Mouse (Mus musculus) adipocyte (in vitro differentiated cells): ENCODE results near the gene Fam178b.
"Not testable (repeated sequence)": the region's sequence is repeated elsewhere in the genome, so short reads cannot be mapped to it uniquely, and the experiment has no call there.

Experiments used
- DNase-seq: peaks from one replicate; pipeline ENCODE4 v3.0.0-alpha.2; 2016; ENCODE audit warnings: low spot score

Fam178b gene

GRCm38 (mm10) chr1:36672648-36673350, 10.2 kb downstream of the Fam178b start:
- no peak for DNase-seq

GRCm38 (mm10) chr1:36671260-36671659, 11.7 kb downstream of the Fam178b start:
- no peak for DNase-seq

- DNase-seq, result no peak
Measured at GRCm38 (mm10) chr1:36670256-36670655, 12.7 kb downstream of the Fam178b start.

GRCm38 (mm10) chr1:36668007-36668406, 15.0 kb downstream of the Fam178b start:
- DNase-seq, result not testable (repeated sequence)

- DNase-seq, result no peak
Measured at GRCm38 (mm10) chr1:36665934-36666333, 17.0 kb downstream of the Fam178b start.

GRCm38 (mm10) chr1:36665165-36665723, 17.7 kb downstream of the Fam178b start:
- no peak for DNase-seq

GRCm38 (mm10) chr1:36664457-36664856, 18.5 kb downstream of the Fam178b start:
- DNase-seq, result peak; percentile 50

GRCm38 (mm10) chr1:36658621-36659399, 24.2 kb downstream of the Fam178b start:
- peak; percentile 18 for DNase-seq

- DNase-seq, result no peak
Measured at GRCm38 (mm10) chr1:36657658-36658415, 25.1 kb downstream of the Fam178b start.

GRCm38 (mm10) chr1:36656233-36656632, 26.8 kb downstream of the Fam178b start:
- no peak for DNase-seq

- DNase-seq, result no peak
Measured at GRCm38 (mm10) chr1:36655039-36655438, 27.9 kb downstream of the Fam178b start.

- DNase-seq, result peak; percentile 34
Measured at GRCm38 (mm10) chr1:36647631-36648030, 35.4 kb downstream of the Fam178b start.

GRCm38 (mm10) chr1:36646285-36646684, 36.7 kb downstream of the Fam178b start:
- DNase-seq, result no peak

- DNase-seq, result no peak
Measured at GRCm38 (mm10) chr1:36644615-36645007, 38.4 kb downstream of the Fam178b start.

- no peak for DNase-seq
Measured at GRCm38 (mm10) chr1:36643957-36644614, 38.9 kb downstream of the Fam178b start.

- DNase-seq, result peak; percentile 77
Measured at GRCm38 (mm10) chr1:36635826-36636485, 47.0 kb downstream of the Fam178b start.

- peak; percentile 65 for DNase-seq
Measured at GRCm38 (mm10) chr1:36634940-36635339, 48.0 kb downstream of the Fam178b start.

GRCm38 (mm10) chr1:36633920-36634319, 49.1 kb downstream of the Fam178b start:
- no peak for DNase-seq

- no peak for DNase-seq
Measured at GRCm38 (mm10) chr1:36632846-36633245, 50.1 kb downstream of the Fam178b start.

GRCm38 (mm10) chr1:36632090-36632489, 50.9 kb downstream of the Fam178b start:
- DNase-seq, result no peak

- DNase-seq, result no peak
Measured at GRCm38 (mm10) chr1:36631391-36631790, 51.6 kb downstream of the Fam178b start.
